Mouse (Mus musculus): ENCODE data around the gene Vmp1.

- TF ChIP-seq CTCF (IDR thresholded peaks at IDR 0.05; ENCODE audit: insufficient read depth, low read depth, low read length) (no peak), POLR2A (IDR thresholded peaks at IDR 0.05; ENCODE audit: insufficient read depth, low read depth, low read length) (no peak)
Observed at GRCm38 (mm10) chr11:86628448-86628847, 55.2 kb downstream of the Vmp1 start.
